Mouse (Mus musculus): ENCODE results near the gene Slc7a7. TPM values are rescaled to one million over a fixed set of nuclear protein-coding genes. Genes with fewer than 3 reads are reported as not detected.
A peak's percentile ranks its signal among the peaks of the same experiment; 100 is the strongest.
"Not testable (repeated sequence)": the region's sequence is repeated elsewhere in the genome, so short reads cannot be mapped to it uniquely, and the experiment has no call there.

Gene Slc7a7
- polyA plus RNA-seq, 1 experiment from 2014 or later: 4.5 TPM

GRCm38 (mm10) chr14:54360577-54361340, 56.8 kb downstream of the Slc7a7 start, which contains the start of gene Oxa1l:
Gene Oxa1l (plus strand): TSS chr14:54360834.
- Histone ChIP-seq H3K27me3 (no peaks in the 10 kb centered on the region), H3K36me3 (peaks cover 22% of the 10 kb centered on the region), H3K4me1 (replicated peaks) (peaks cover 18% of the 10 kb centered on the region), H3K4me2 (peak within 1 kb of the TSS; percentile 77), H3K9me3 (no peaks in the 10 kb centered on the region), H3K27ac (replicated peaks) (peak within 1 kb of the TSS; percentile 82), H3K4me3 (peak within 1 kb of the TSS; percentile 67), H3K9ac (peak within 1 kb of the TSS; percentile 82)
- WGBS: under 1% methylated on average over 48 of the region's 48 CpGs
- ATAC-seq (ENCODE audit: low FRiP score, low read depth): peak; percentile 91

- H3K9me3 ChIP-seq: no peaks in the 10 kb centered on the region
- H3K4me2 ChIP-seq: no peak overlapping the region
- H3K27me3 ChIP-seq: no peaks in the 10 kb centered on the region
- no peak overlapping the region for H3K4me3 ChIP-seq
- 47% methylated on average over 1 of the region's 1 CpGs for WGBS
- H3K9ac ChIP-seq: no peak overlapping the region
- no peak for ATAC-seq (ENCODE audit: low FRiP score, low read depth)
- no peak overlapping the region for H3K27ac ChIP-seq (replicated peaks)
- no peaks in the 10 kb centered on the region for H3K4me1 ChIP-seq (replicated peaks)
- no peaks in the 10 kb centered on the region for H3K36me3 ChIP-seq
Measured at GRCm38 (mm10) chr14:54354406-54354805, 63.2 kb downstream of the Slc7a7 start.

GRCm38 (mm10) chr14:54352314-54352713, 65.3 kb downstream of the Slc7a7 start:
- 86% methylated on average over 8 of the region's 8 CpGs for WGBS
- Histone ChIP-seq H3K9me3 (no peaks in the 10 kb centered on the region), H3K4me2 (no peak overlapping the region), H3K4me3 (no peak overlapping the region), H3K27ac (replicated peaks) (no peak overlapping the region), H3K4me1 (replicated peaks) (no peaks in the 10 kb centered on the region), H3K9ac (no peak overlapping the region), H3K36me3 (no peaks in the 10 kb centered on the region), H3K27me3 (no peaks in the 10 kb centered on the region)
- ATAC-seq (ENCODE audit: low FRiP score, low read depth): no peak

GRCm38 (mm10) chr14:54350773-54351541, 66.6 kb downstream of the Slc7a7 start:
- H3K27ac ChIP-seq (replicated peaks); H3K9me3 ChIP-seq; H3K36me3 ChIP-seq; H3K27me3 ChIP-seq; ATAC-seq (ENCODE audit: low FRiP score, low read depth); H3K4me1 ChIP-seq (replicated peaks); H3K4me2 ChIP-seq; H3K9ac ChIP-seq; H3K4me3 ChIP-seq: not testable (repeated sequence)
- WGBS: 96% methylated on average over 16 of the region's 16 CpGs

- H3K27ac ChIP-seq (replicated peaks); H3K4me2 ChIP-seq; ATAC-seq (ENCODE audit: low FRiP score, low read depth); H3K36me3 ChIP-seq; H3K4me1 ChIP-seq (replicated peaks); H3K4me3 ChIP-seq; H3K27me3 ChIP-seq; H3K9ac ChIP-seq; H3K9me3 ChIP-seq: not testable (repeated sequence)
- 39% methylated on average over 2 of the region's 2 CpGs for WGBS
Measured at GRCm38 (mm10) chr14:54341807-54342206, 75.8 kb downstream of the Slc7a7 start.

GRCm38 (mm10) chr14:54340836-54341235, 76.7 kb downstream of the Slc7a7 start:
- H3K9me3 ChIP-seq: no peaks in the 10 kb centered on the region
- no peak overlapping the region for H3K27ac ChIP-seq (replicated peaks)

GRCm38 (mm10) chr14:54333452-54334189, 84.0 kb downstream of the Slc7a7 start:
- WGBS: 63% methylated on average over 8 of the region's 8 CpGs

More at GRCm38 (mm10) chr14:54340836-54341235, 76.7 kb downstream of the Slc7a7 start:
- H3K36me3 ChIP-seq: no peaks in the 10 kb centered on the region
- H3K4me3 ChIP-seq: no peak overlapping the region
- WGBS: 58% methylated on average over 7 of the region's 7 CpGs
- H3K27me3 ChIP-seq: no peaks in the 10 kb centered on the region
- ATAC-seq (ENCODE audit: low FRiP score, low read depth): no peak
- no peaks in the 10 kb centered on the region for H3K4me1 ChIP-seq (replicated peaks)
- H3K4me2 ChIP-seq: no peak overlapping the region
- no peak overlapping the region for H3K9ac ChIP-seq

GRCm38 (mm10) chr14:54332176-54333074, 85.2 kb downstream of the Slc7a7 start:
- WGBS: 30% methylated on average over 5 of the region's 5 CpGs
- Histone ChIP-seq H3K4me2 (no peak overlapping the region), H3K4me3 (no peak overlapping the region), H3K9me3 (no peaks in the 10 kb centered on the region), H3K27me3 (no peaks in the 10 kb centered on the region), H3K27ac (replicated peaks) (peak overlapping the region; percentile 58), H3K9ac (no peak overlapping the region), H3K4me1 (replicated peaks) (no peaks in the 10 kb centered on the region), H3K36me3 (no peaks in the 10 kb centered on the region)
- peak; percentile 82 for ATAC-seq (ENCODE audit: low FRiP score, low read depth)

More at GRCm38 (mm10) chr14:54333452-54334189, 84.0 kb downstream of the Slc7a7 start:
- Histone ChIP-seq H3K4me3 (no peak overlapping the region), H3K9me3 (no peaks in the 10 kb centered on the region), H3K9ac (no peak overlapping the region), H3K36me3 (no peaks in the 10 kb centered on the region), H3K4me1 (replicated peaks) (no peaks in the 10 kb centered on the region), H3K4me2 (no peak overlapping the region), H3K27ac (replicated peaks) (no peak overlapping the region), H3K27me3 (no peaks in the 10 kb centered on the region)
- ATAC-seq (ENCODE audit: low FRiP score, low read depth): no peak

GRCm38 (mm10) chr14:54331178-54331577, 86.4 kb downstream of the Slc7a7 start:
- H3K9me3 ChIP-seq: no peaks in the 10 kb centered on the region
- H3K36me3 ChIP-seq: no peaks in the 10 kb centered on the region
- H3K4me1 ChIP-seq (replicated peaks): no peaks in the 10 kb centered on the region
- WGBS: 100% methylated on average over 1 of the region's 1 CpGs
- no peak overlapping the region for H3K9ac ChIP-seq
- no peak overlapping the region for H3K4me2 ChIP-seq
- no peaks in the 10 kb centered on the region for H3K27me3 ChIP-seq
- ATAC-seq (ENCODE audit: low FRiP score, low read depth): no peak
- no peak overlapping the region for H3K4me3 ChIP-seq
- no peak overlapping the region for H3K27ac ChIP-seq (replicated peaks)

GRCm38 (mm10) chr14:54329201-54329600, 88.4 kb downstream of the Slc7a7 start:
- H3K4me1 ChIP-seq (replicated peaks): no peaks in the 10 kb centered on the region
- no peak overlapping the region for H3K9ac ChIP-seq
- no peaks in the 10 kb centered on the region for H3K9me3 ChIP-seq
- WGBS: 52% methylated on average over 9 of the region's 9 CpGs
- no peaks in the 10 kb centered on the region for H3K27me3 ChIP-seq
- H3K36me3 ChIP-seq: no peaks in the 10 kb centered on the region
- no peak for ATAC-seq (ENCODE audit: low FRiP score, low read depth)
- no peak overlapping the region for H3K27ac ChIP-seq (replicated peaks)
- H3K4me3 ChIP-seq: no peak overlapping the region
- no peak overlapping the region for H3K4me2 ChIP-seq

GRCm38 (mm10) chr14:54328548-54328947, 89.0 kb downstream of the Slc7a7 start:
- ATAC-seq (ENCODE audit: low FRiP score, low read depth): no peak
- no peak overlapping the region for H3K9ac ChIP-seq
- no peak overlapping the region for H3K4me3 ChIP-seq
- H3K27ac ChIP-seq (replicated peaks): no peak overlapping the region
- H3K36me3 ChIP-seq: no peaks in the 10 kb centered on the region
- no peak overlapping the region for H3K4me2 ChIP-seq
- no peaks in the 10 kb centered on the region for H3K4me1 ChIP-seq (replicated peaks)
- no peaks in the 10 kb centered on the region for H3K9me3 ChIP-seq
- H3K27me3 ChIP-seq: no peaks in the 10 kb centered on the region
- 85% methylated on average over 2 of the region's 2 CpGs for WGBS
